Mouse (Mus musculus) Muller cell, postnatal 12 days (primary cell): ENCODE measurements at regions not wholly inside any gene's neighbourhood (a gene's known extent, or its start where the extent isn't known, plus 50 kb on each side); places are given as distances from the start of the nearest gene placed in this dataset.

ENCODE experiments used
- DNase-seq: peaks from one replicate; pipeline ENCODE4 v3.0.0-alpha.2; 2015; ENCODE audit errors: inconsistent ontology term

DNA sequence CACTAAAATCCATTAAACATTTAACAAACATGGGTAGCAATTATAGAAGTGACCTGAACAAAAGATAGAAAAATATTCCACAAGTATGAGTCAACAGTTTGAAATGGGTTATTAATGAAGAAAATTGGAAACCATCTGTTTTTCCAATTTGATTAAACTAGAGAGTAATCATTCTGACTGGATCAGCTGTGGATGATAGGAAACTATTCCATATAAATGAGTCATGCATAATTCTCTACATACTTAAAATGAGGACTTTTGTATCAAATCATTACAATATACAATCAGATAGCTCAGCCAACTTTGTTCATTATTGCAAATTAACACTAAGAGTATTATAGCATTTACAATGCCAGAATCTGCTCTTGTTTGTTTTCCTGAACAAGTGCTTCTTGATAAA, 1590.7 kb upstream of the Adgrl3 start:
- peak; percentile 94 for DNase-seq
